Mouse (Mus musculus) urinary bladder, postnatal 4 days (tissue): ENCODE measurements at regions not wholly inside any gene's neighbourhood (a gene's known extent, or its start where the extent isn't known, plus 50 kb on each side); places are given as distances from the start of the nearest gene placed in this dataset.
A peak's percentile ranks its signal among the peaks of the same experiment; 100 is the strongest.

ENCODE experiments used
- DNase-seq, 2 experiments: peaks; one replicate each; pipeline ENCODE4 v3.0.0; 2021 to 2022; ENCODE audit warnings: low spot score in 2 of 2

GRCm38 (mm10) chr2:75139544-75139943 is 313.9 kb downstream of the Mtx2 start:
- DNase-seq, result no peak

GRCm38 (mm10) chr2:75142675-75143074 is 317.1 kb downstream of the Mtx2 start:
- no peak for DNase-seq

- DNase-seq, result no peak
Measured at GRCm38 (mm10) chr2:75144861-75145260, 319.3 kb downstream of the Mtx2 start.

- no peak for DNase-seq
Measured at GRCm38 (mm10) chr2:75146256-75146655, 320.7 kb downstream of the Mtx2 start.

GRCm38 (mm10) chr2:75147399-75147798 is 321.8 kb downstream of the Mtx2 start:
- no peak for DNase-seq

- no peak for DNase-seq
Measured at GRCm38 (mm10) chr2:75147967-75148366, 322.4 kb downstream of the Mtx2 start.

GRCm38 (mm10) chr2:75149036-75149435 is 323.4 kb downstream of the Mtx2 start:
- DNase-seq, result no peak

GRCm38 (mm10) chr2:75149562-75149961 is 324.0 kb downstream of the Mtx2 start:
- DNase-seq, result no peak

- DNase-seq, result no peak
Measured at GRCm38 (mm10) chr2:75150986-75151385, 325.4 kb downstream of the Mtx2 start.

- no peak for DNase-seq
Measured at GRCm38 (mm10) chr2:75151519-75151918, 325.9 kb downstream of the Mtx2 start.

GRCm38 (mm10) chr2:75152477-75152990 is 326.9 kb downstream of the Mtx2 start:
- peak in 1 of 2 experiments; percentile 66 for DNase-seq

GRCm38 (mm10) chr2:75154448-75154847 is 328.8 kb downstream of the Mtx2 start:
- no peak for DNase-seq

GRCm38 (mm10) chr2:75158581-75158980 is 333.0 kb downstream of the Mtx2 start:
- no peak for DNase-seq

- no peak for DNase-seq
Measured at GRCm38 (mm10) chr2:75161075-75161474, 335.5 kb downstream of the Mtx2 start.

GRCm38 (mm10) chr2:75164987-75165386 is 339.4 kb downstream of the Mtx2 start:
- no peak for DNase-seq

GRCm38 (mm10) chr2:75176267-75176666 is 350.7 kb downstream of the Mtx2 start:
- no peak for DNase-seq

- no peak for DNase-seq
Measured at GRCm38 (mm10) chr2:75183293-75183692, 357.7 kb downstream of the Mtx2 start.

GRCm38 (mm10) chr2:75202587-75203220 is 377.1 kb downstream of the Mtx2 start:
- no peak for DNase-seq

- DNase-seq, result no peak
Measured at GRCm38 (mm10) chr2:75208821-75209758, 383.5 kb downstream of the Mtx2 start.

GRCm38 (mm10) chr2:75209790-75210583 is 384.4 kb downstream of the Mtx2 start:
- no peak for DNase-seq

GRCm38 (mm10) chr2:75216931-75217330 is 391.3 kb downstream of the Mtx2 start:
- no peak for DNase-seq

GRCm38 (mm10) chr2:75220775-75221359 is 395.3 kb downstream of the Mtx2 start:
- no peak for DNase-seq
